In genomic region chr6:137190577-137190976, GRCm38 (mm10) we compare ENCODE assay signal across 36 mouse cellular contexts. TPM values are rescaled to one million over a fixed set of nuclear protein-coding genes. Genes with fewer than 3 reads are reported as not detected.
"Had no signal": no experiment of that assay in that cellular context is flagged by ENCODE, and none has a peak within 500 bp of the region (broad histone marks: within the 10 kb centered on the region; RNA-seq: fewer than 3 reads in every experiment).

No protein-coding gene starts in this region.

- H3K9ac ChIP-seq: heart, embryonic 12.5 days; heart, embryonic 13.5 days; heart, embryonic 15.5 days; hindbrain, embryonic 12.5 days; hindbrain, embryonic 13.5 days; hindbrain, embryonic 14.5 days; hindbrain, embryonic 15.5 days; intestine, embryonic 15.5 days; kidney, embryonic 15.5 days had no signal

- ATAC-seq: hindbrain, postnatal 0 days; inflammation-experienced regulatory T-cells, adult 6 months; intestine, embryonic 15.5 days; intestine, embryonic 16.5 days; intestine, postnatal 0 days had no signal

- H3K4me3 ChIP-seq: heart, adult 2 months; heart, embryonic 10.5 days; heart, embryonic 12.5 days; heart, embryonic 13.5 days; heart, embryonic 15.5 days; hindbrain, embryonic 10.5 days; hindbrain, embryonic 12.5 days; hindbrain, embryonic 13.5 days; hindbrain, embryonic 15.5 days; intestine, embryonic 15.5 days; kidney, embryonic 15.5 days; layer of hippocampus, adult 2 months had no signal

- H3K36me3 ChIP-seq: heart, embryonic 10.5 days; heart, embryonic 12.5 days; heart, embryonic 13.5 days; heart, embryonic 15.5 days; hindbrain, embryonic 10.5 days; hindbrain, embryonic 12.5 days; hindbrain, embryonic 13.5 days; hindbrain, embryonic 15.5 days; intestine, embryonic 15.5 days; kidney, embryonic 15.5 days had no signal

- H3K27ac ChIP-seq: heart, adult 2 months; heart, embryonic 10.5 days; heart, embryonic 13.5 days; heart, embryonic 15.5 days; hindbrain, embryonic 10.5 days; hindbrain, embryonic 12.5 days; hindbrain, embryonic 13.5 days; hindbrain, embryonic 14.5 days; hindbrain, embryonic 15.5 days; hindbrain, postnatal 0 days; intestine, embryonic 15.5 days; kidney, embryonic 15.5 days; kidney, postnatal 0 days; layer of hippocampus, adult 2 months had no signal

- H3K27me3 ChIP-seq: heart, embryonic 12.5 days; heart, embryonic 13.5 days; heart, embryonic 15.5 days; hindbrain, embryonic 12.5 days; hindbrain, embryonic 13.5 days; hindbrain, embryonic 15.5 days; intestine, embryonic 15.5 days had no signal

- H3K4me2 ChIP-seq: heart, embryonic 11.5 days; heart, embryonic 12.5 days; heart, embryonic 13.5 days; heart, embryonic 15.5 days; hindbrain, embryonic 12.5 days; hindbrain, embryonic 13.5 days; hindbrain, embryonic 14.5 days; hindbrain, embryonic 15.5 days; intestine, embryonic 15.5 days; kidney, embryonic 15.5 days had no signal

- H3K9me3 ChIP-seq: heart, embryonic 10.5 days; heart, embryonic 12.5 days; heart, embryonic 13.5 days; heart, embryonic 15.5 days; hindbrain, embryonic 10.5 days; hindbrain, embryonic 12.5 days; hindbrain, embryonic 13.5 days; hindbrain, embryonic 15.5 days; intestine, embryonic 15.5 days; kidney, embryonic 15.5 days had no signal

- DNase-seq: heart, adult 2 months; heart, postnatal 10 days; heart, postnatal 14 days; heart, postnatal 36 days; heart, postnatal 4 days; kidney, adult 11 months; kidney, adult 18-20 months; kidney, adult 2 months; kidney, adult 8-10 months; kidney, adult 9 months; kidney, postnatal 10 days; kidney, postnatal 14 days; kidney, postnatal 25 days; kidney, postnatal 36 days; kidney, postnatal 4 days; layer of hippocampus, adult 9-11 months; layer of hippocampus, postnatal 36 days had no signal

- H3K4me1 ChIP-seq: heart, embryonic 13.5 days; heart, embryonic 15.5 days; hindbrain, embryonic 12.5 days; intestine, embryonic 15.5 days; kidney, embryonic 15.5 days had no signal

RNA-seq across cellular contexts. Expression of gene Rerg, which starts 20.3 kb away (rescaled TPM):
- total RNA-seq: hematopoietic stem cell, adult 5-6 weeks had no signal
- polyA plus RNA-seq: inflammation-experienced regulatory T-cells, adult 6 months had no signal
